Mouse (Mus musculus) mesoderm, embryonic 11.5 days (tissue): ENCODE data around the gene Pde5a.

Experiments
- DNase-seq: peaks from one replicate; pipeline ENCODE4 v3.0.0-alpha.2; 2012; ENCODE audit warnings: low read depth, low spot score

Pde5a gene

DNA sequence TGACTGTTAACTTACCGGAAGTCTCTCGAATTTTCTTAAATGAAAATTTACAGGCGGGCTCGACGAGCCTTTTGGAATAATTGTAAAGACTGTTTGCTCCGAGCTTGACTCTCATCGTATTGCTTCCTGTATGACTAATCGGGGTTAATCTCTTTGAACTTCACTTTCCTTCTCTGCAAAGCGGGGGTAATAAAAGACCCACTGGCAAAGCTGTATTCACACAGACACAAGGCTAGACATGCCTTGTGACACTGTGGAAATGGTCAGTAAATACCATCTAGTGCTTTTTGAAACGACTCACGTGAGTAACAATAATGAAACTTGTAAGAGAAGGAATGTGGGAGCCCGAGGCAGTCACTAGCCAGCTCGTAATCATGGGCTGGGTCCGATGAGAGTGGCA, 35.0 kb downstream of the Pde5a start:
- DNase-seq, result peak; percentile 12

DNA sequence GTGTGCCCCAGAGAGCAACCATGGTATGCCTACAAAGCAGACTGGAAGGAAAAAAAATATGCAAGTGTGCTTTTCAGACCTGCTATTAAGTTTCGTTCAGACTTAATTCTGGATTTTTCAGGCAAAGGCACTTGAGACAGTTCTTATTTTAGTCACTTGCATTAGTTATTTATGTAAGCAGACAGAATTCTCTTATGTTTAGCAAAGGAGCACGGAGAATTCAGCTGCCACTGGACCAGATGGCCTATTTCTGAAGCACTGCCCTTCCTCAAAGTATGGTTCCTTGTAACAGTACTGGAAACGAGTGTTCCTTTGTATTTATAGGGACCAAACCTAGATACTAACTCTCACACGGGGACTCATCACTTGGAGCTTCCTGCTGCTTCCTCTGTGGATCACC, 38.2 kb downstream of the Pde5a start:
- no peak for DNase-seq

DNA sequence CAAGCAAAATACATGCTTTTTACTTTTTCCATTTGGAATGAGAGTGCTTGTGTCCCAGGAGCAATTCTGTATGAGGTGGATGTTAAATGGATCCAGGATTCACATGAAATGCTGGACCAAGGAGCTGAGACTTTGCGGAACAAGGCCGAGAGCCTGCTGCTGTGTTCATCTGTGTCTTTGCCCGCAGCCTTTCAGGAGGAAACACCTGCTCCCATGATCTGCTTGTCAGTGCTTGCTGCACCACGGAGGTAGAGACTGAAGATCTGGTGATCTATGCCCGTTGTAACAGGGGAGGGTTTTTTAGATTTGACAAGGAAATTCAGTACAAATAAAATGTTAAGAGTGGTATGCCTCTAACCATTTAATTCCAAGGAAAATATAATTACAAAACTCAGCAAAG, 39.1 kb downstream of the Pde5a start:
- DNase-seq, result no peak

DNA sequence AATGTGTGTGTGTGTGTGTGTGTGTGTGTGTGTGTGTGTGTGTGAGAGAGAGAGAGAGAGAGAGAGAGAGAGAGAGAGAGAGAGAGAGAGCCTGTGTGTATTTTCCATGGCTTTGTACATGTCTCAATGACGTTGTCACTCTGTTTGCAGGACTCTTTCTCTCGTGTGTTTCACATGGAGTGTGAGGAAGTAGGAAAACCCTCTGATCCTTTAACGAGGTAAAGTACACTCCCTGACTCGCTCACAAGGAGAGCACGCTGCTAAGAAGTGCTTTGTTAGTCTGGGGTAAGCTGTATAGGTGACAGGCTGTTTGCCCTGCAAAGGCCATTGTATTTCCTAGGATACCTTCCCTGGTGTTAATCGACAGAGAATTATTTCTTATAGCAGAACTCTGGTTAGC, 52.7 kb downstream of the Pde5a start:
- no peak for DNase-seq

DNA sequence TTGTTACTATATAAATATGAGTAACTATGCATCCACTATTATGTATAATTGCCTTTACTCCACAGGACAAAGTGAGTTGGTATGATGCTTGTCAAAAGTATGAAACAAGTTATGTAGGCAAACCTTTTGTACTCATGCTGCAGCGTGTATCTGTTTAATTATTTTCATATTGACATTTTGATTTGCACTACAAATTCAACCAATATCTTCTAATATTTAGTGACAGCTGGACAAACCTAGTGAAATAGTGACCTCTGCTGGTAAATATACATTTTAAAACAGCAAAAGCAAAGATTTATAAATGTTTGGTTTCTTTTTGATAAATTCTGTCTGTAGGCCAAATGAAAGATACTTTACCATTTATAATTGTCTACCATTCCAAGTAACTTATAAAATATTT, 55.5 kb downstream of the Pde5a start:
- DNase-seq, result no peak

DNA sequence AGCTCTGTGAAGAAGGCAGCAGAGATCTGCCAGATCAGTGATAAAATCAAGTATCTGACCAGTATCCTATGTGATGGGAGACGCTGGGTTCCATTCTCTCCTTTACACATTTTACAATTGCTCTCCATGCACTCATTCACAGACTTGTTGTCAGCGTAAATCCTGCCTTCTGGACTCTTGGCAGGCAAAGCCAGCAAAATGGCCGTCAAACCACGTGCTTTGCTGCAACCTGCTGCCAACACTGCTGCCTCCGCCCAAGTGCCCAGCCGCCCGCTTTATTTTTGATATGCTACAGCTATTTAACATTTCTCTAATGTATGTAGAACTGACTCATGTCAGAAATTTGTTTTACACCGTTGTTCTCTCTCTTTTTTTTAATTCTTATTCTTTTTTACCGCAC, 59.6 kb downstream of the Pde5a start:
- no peak for DNase-seq

DNA sequence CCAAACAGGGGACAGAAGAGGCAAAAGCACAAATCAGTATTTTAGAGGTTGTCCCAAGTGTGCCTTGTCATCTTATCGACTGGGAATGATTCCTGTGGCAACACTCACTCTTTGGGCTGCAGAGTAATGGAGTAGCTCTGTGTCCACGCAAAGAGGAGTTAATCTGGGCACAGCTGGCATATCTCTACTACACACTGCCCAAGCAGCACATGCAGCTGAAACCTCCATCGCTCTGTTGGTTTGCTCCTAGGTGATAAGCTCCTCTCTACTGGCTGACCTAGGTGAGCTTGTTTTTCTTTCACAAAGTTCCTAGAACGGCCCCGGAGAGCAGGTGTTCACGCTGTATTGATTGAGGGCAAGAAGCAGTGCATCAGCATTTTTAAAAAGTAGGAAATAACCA, 60.8 kb downstream of the Pde5a start:
- DNase-seq, result no peak

DNA sequence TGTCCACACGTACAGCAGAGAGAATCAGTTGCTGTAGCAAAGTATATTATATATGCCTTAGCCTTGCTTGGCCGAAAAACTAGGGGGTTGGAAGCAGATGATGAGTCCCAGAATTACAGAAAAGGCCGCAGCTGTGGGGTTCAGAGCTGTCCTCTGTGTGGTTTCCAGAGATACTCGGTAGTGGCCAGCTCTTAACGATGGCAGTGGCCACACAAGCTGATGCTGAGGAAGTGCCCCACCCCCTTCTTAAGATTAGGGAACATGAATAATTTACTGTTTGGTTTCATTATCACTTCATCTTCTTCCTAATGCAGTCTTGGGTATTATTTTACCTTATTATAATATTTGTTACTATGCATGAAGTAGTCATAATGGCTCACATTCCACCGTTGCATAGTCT, 71.3 kb downstream of the Pde5a start:
- DNase-seq, result no peak

DNA sequence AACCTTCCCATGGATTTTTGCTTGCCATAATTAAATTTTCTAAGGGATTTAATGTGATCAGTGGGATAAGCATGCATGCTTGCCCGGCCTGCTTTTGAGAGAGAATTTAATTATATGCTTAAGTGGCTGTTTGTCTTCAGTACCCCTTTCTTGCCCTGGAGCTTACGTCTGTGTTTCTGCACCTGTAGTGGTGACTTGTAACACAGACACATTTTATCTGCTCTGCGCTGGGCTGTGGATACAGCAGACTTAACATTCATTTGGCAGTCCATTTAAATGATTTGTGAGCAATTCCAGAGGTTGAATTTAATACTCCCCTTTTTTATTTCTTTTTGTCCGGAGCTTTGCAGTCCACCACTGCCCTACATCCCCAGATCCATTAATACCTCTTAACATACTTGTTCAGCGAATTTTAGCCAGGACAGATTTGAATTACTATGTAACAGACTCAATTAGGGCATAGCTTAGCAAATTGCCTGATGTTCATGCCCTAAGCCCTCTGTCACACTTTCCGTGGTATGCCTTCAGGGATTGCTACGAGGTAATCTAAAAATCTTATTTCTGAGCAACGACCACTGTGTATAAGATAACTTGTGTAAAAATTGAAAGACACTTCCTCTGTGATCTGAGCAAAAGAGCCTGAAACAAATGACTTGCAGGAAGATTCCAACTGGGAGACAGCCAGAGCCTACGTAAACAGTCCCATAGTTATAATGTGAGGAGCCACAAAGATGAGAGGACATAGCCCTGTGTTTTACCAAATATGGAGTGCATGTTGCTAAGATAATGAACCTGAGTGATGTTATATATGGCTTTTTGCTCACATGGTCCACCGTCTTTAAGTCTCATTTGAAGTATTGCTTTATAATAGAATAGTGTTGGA, 72.0 kb downstream of the Pde5a start:
- DNase-seq, result no peak

DNA sequence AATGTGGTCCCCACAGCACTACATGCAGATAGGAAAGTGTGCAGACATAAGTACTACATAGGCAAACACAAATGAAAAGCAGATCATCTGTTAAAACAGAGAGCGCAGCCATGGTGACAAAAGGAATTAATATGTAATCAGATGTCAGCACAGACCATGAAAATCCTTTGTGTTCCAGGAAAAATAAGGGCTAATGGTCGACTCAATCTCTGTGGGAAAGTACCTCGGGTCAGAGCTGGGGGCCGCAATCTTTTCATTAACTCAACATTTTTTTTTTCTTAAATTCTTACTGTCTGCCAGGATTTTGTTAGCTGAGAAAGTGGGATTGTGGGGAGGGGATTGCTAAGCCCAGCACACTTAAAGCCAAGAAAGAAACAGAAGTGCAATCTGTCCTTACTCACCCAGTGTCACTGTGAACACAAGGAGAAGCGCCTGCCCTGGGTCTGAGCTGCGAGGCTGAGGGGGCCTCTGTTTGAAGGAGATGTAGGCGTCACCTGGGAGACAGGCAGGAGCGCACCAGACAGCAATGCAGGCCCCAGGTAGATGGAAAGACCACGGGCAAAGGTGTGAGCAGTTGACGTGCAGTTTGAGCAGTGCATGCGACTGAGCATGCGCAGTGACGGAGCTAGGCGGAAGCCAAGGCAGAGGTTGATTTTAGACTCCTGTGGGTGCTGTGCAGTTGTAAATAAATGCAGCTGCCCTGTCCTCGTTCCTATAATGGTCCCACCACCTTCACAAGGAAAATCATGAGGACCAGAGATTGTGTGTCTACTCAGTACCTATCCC, 72.9 kb downstream of the Pde5a start:
- DNase-seq, result no peak

DNA sequence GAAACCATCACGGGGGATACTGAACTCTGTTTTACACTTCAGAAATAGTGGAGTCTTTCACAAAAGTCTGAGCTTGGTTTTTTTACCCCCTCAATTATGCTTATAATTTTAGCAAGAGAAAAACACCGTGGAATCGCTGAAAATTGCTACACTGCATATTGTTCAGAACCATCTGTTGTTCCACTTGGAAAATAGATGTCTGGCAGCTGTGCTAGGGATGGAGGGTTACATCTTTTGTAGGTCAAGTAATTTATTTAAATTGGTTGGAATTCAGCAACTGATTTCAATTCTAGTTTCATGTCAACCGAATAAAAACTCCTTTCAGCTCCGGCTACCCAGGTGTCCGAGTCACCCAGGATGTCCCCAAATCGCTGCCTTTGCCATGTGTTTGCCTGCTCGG, 78.6 kb downstream of the Pde5a start:
- DNase-seq, result no peak

DNA sequence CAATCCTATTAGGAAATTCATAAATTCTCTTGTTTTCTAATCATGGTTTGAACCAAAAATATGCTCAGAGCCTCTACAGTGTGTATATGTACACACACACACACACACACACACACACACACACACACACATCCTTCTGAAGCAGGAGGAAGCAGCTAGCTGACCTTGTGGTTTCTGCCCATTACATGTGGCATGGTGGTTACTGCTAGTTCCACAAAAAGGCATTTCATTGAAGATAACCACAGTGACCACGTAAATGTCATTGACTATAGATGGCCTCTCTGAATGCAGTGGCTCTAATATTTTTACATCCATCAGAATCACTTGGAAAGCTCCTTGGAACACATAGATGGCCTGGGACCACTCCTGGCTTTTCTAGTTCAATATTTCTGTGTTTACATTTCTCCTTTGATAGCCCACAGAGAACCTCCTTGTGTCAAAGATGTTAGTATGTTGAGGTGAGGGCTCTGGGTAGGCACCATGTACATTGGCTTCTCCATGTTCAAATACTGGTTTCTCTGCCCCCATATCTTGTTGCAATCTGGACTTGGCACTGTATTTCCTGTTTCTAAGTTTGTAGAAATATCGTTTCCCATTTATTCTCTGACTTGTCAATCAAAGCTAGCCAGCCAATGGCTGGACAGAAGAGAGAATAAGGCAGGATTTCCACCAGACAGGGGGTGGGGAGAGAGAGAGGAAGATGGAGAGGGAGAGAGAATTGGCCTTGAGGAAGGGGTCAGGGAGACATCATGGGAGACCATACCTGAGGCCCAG, 81.5 kb downstream of the Pde5a start:
- no peak for DNase-seq

DNA sequence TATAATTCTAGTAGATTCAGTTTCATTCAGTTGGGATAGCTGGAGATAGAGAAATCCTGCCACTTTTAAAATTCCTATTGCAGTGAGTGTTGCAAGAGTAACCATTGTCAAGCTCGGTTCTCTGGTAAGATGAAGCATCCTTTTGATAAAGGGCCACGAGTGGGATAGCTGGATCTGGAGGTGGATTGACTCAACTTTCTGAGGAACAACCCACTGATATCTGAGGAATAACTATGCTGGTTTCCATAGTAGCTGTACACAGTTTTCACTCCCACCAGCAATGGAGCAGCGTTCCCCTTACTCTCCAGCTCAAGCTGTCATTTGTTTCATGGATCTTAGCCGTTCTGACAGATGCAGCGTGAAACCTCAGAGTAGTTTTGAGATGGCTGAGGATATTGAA, 82.2 kb downstream of the Pde5a start:
- no peak for DNase-seq

DNA sequence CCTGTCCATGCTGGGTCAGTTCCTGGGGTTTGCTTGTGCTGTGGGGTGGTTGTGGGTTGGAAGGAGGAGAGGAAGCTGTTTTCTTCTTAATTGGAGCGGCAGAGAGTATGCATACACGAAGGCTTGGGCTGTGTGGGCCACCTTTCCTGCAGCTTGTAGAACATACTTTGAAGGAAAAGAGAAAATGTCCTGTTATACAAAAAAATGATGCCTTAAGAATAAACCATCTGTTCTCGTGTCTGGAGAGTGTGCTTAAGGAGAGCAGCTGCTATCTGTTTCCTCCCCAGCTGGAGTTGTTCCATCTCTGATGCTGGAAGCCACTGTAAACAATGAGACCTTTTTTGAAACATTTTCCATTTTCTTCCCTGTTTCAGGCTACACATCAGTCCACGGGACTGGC, 85.8 kb downstream of the Pde5a start:
- DNase-seq, result no peak

DNA sequence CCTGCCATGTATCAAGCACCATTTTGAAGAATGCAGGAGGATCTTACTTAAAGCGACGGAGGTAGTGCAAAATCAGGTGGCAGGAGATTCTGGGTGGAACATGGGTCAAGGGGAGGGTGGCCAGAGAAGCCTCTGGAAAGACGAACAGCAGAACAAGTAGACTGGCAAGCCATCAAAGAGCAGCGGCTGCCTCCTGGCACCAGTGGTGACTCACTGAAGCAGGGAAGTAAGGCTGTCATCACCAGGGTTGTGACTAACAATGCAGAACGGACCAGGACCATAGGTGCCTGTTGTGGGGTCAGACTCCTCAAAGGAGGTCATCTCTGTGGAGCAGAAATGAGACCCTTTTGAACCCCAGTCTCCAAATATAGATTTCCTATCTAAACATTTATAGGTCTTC, 89.5 kb downstream of the Pde5a start:
- DNase-seq, result no peak

DNA sequence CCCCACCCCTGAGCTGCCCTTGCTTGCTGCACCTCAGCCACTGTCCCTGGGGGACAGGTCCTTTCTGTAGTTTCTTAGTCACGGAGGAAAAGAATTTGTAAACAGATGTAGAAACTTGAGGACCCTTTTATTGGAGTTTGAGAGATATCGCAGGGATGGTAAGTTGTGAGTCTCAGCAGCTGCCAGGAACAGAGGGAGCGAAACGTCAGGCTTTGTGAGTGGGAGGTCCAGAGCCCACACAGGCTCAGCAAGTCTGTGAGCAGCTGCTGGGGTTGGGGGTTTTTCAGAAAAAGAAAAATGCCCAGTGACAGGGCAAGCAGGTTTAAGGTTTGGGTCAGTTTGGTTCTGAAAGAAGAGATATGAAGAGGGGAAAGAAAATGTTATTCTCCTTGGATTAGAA, 92.0 kb downstream of the Pde5a start:
- DNase-seq, result no peak

DNA sequence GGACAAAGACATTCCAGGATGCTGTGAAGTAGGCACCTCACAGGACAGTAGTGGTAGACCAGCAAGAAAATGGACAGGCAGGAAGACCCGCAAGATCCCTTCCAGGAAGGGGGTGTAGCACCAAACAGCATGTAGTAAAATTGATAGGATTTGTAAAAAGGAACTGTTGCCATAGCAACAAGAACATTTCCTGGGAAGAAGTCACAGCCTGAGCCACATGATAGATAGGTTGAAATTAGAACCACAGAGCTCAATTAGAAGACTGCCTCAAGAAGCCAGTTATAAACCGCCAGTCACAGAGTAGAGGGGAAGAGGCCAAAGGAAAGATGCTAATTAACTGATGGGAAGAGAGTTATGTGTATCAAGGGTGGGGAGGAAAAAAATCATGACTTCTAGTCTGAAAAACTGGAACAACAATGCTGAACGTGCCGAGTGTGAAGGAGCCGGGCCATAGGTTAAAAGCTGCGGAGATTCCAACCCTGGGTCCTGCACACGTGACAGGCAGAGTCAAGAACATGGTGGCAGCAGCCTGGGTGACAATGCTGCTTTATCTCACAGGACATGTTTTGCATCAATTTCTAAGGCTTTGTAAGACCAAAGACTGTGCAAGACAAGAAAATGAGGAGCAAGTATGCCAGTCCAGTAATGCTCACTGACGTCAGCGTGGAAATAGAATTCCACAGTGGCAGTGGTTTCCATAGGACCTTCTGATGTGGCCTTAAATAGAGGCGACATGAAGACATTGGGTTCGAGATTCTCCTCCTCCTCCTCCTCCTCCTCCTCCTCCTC, 99.7 kb downstream of the Pde5a start:
- peak; percentile 9 for DNase-seq

DNA sequence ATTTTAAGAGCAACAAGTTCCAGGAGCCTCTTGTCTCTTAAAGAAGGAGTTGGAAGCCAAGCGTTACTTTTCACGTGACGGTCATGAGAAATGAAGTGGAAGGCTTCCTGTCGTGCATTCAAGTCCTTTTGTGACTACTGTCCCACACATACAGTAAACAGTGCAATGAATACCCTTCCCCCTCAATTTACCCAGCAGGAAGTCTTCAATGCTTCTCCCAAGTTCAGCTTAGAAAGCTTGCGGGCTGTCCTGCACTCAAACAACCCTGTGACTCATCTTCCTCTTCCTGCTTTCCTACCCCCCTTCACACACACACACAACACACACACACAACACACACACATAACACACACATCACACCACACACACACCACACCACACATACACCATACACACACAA, 105.8 kb downstream of the Pde5a start:
- no peak for DNase-seq

DNA sequence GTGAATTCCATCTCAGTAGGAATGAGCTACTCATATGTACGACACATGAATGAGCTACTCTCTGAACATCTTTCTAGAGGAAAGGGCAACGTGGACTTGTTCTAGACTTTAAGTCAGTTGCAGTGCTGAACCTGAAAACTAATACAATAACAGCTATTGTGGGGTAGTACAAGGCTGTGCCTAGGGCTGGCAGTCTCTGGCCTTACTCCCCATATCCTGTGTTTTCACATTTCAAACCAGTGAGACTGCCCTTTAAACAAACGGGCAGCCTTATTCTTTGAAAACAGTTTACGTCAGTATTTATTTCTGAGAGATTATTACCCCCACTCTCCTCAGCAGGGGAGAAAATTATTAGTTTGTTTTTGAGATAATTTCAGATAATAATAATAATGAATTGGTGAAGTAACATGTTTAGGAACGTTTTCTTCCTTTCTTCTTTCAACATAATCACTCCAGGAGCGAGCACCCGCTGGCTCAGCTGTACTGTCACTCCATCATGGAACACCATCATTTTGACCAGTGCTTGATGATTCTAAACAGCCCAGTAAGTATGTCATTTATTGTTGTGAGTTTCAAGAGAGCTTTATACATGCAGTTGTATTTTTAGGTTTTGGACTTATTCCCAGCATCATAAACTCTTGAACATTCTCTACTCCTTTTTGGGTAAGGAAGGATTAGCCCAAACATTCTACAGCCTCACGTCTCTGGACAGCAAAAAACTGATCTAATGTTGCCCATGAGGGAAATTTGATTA, 106.5 kb downstream of the Pde5a start:
- no peak for DNase-seq

DNA sequence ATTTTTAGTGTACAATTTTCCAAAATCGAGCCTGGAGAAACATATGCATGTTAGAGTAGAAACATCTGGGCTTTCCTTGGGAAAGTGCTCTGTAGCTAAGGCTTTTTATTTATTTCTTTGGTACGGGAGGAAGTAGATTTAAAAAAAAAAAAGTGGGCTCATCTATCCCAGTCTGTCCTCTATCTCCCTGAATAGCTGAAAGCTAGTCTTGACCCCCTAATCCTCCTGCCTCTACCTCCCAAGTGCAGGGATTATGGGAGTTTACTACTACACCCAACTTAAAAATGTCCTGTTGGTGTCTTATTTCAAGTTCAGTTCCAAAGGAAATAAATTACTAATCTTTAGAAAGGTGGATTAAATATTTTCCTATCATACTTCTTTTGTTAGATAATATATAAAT, 108.9 kb downstream of the Pde5a start:
- DNase-seq, result no peak
